Mouse (Mus musculus) ES-E14 (cell line): ENCODE data around the gene Ctps. TPM values are rescaled to one million over a fixed set of nuclear protein-coding genes. Genes with fewer than 3 reads are reported as not detected.

Experiments used
- DNase-seq: peaks from one replicate; pipeline ENCODE4 v3.0.0-alpha.2; 2013; ENCODE audit warnings: low read depth, low spot score
- H3K27ac ChIP-seq: 2 replicates; pipeline ENCODE4 v1.5.1; 2012; ENCODE audit warnings: low read depth, mild to moderate bottlenecking, low read length, moderate library complexity, mixed read lengths; ENCODE audit not compliant: poor library complexity, insufficient read depth, severe bottlenecking
- H3K36me3 ChIP-seq: 2 replicates; pipeline ENCODE4 v1.6.1; 2012; ENCODE audit warnings: mild to moderate bottlenecking, low read length, moderate library complexity, mixed read lengths; ENCODE audit not compliant: control insufficient read depth, poor library complexity, insufficient read depth, severe bottlenecking
- H3K4me1 ChIP-seq, 2 experiments: fragments of 150-350 bp in 1 of 2; sonication (generic) in 1 of 2; 2 replicates each; pipeline ENCODE4 v1.6.1; 2012; ENCODE audit warnings: low read length in 2 of 2, mild to moderate bottlenecking in 1 of 2, mixed read lengths in 1 of 2; ENCODE audit not compliant: control insufficient read depth in 2 of 2, insufficient read depth in 2 of 2, poor library complexity in 1 of 2
- H3K4me3 ChIP-seq, 2 experiments: fragments of 150-350 bp in 1 of 2; sonication (generic) in 1 of 2; 2 replicates each; pipeline ENCODE4 v1.5.1; 2012; ENCODE audit warnings: low read length in 2 of 2, low read depth in 1 of 2, mild to moderate bottlenecking in 1 of 2, mixed read lengths in 1 of 2; ENCODE audit not compliant: insufficient read depth in 1 of 2, poor library complexity in 1 of 2, severe bottlenecking in 1 of 2
- H3K9ac ChIP-seq: 2 replicates; pipeline ENCODE4 v1.6.1; 2012; ENCODE audit warnings: low read depth, mild to moderate bottlenecking, low read length, mixed read lengths; ENCODE audit not compliant: poor library complexity, insufficient read depth, severe bottlenecking
- H3K9me3 ChIP-seq: fragments of 150-350 bp; sonication (generic); 2 replicates; pipeline ENCODE4 v1.6.1; 2012; ENCODE audit warnings: low read depth, mild to moderate bottlenecking, low read length; ENCODE audit not compliant: control insufficient read depth, insufficient read depth
- CHD2 ChIP-seq: IDR thresholded peaks from 2 replicates; pipeline ENCODE4 v1.6.1; 2014; ENCODE audit warnings: mild to moderate bottlenecking, low read depth, low read length, inconsistent platforms
- HCFC1 ChIP-seq: IDR thresholded peaks from 2 replicates; pipeline ENCODE4 v1.6.1; 2012; ENCODE audit warnings: low read length, inconsistent platforms, borderline replicate concordance; ENCODE audit not compliant: insufficient read depth
- MAFK ChIP-seq: IDR thresholded peaks from 2 replicates; pipeline ENCODE4 v1.6.1; 2014; ENCODE audit warnings: mild to moderate bottlenecking, low read depth, low read length, inconsistent platforms; ENCODE audit not compliant: insufficient read depth
- ZC3H11A ChIP-seq: IDR thresholded peaks from 2 replicates; pipeline ENCODE4 v1.6.1; 2012; ENCODE audit warnings: low read depth, mild to moderate bottlenecking, inconsistent platforms, low read length, borderline replicate concordance
- ZNF384 ChIP-seq: IDR thresholded peaks from 2 replicates; pipeline ENCODE4 v1.6.1; 2012; ENCODE audit warnings: low read depth, low read length, inconsistent platforms
- in situ Hi-C, 2 experiments: fragments of 600-800 bp; cut with MboI; formaldehyde crosslinking; loops; one replicate each; pipeline ENCODE4 v1.15.1; 2025; ENCODE audit warnings: low sequenced_read_pairs in 2 of 2, inconsistent platforms in 1 of 2; ENCODE audit not compliant: unreplicated experiment in 2 of 2
- total RNA-seq: library from RNA; depleted of rRNA; stranded (reverse); fragments of 300-350 nt; gene quantifications from 2 replicates; pipeline ENCODE4 v1.2.3, GENCODE M21; 2012; rRNA removed

Ctps gene
- total RNA-seq, 1 experiment = 85.6 TPM

DNA sequence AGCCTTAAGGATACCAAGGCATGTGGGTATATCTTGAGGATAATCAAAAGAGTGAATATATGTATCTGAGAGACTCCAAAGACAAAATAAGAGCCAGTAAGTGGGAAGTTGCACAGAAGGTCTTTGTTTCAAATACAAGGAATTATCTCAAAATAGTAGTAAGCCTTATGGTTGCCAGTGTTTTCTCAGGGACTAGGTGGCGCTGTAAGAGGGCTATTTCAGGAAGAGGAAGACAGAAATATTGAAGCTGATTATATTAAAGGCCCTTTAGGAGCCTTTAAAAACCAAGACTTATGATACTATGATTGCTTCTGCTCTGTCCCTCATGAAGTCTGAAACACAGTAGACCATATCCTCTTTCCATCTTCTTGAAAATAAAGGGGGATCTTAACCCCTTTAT, 63.1 kb downstream of the Ctps start:
- H3K4me3 ChIP-seq = no peak overlapping the region
- no peaks in the 10 kb centered on the region for H3K9me3 ChIP-seq
- TF ChIP-seq MAFK (no peak), CHD2 (no peak), ZNF384 (no peak), ZC3H11A (no peak), HCFC1 (no peak)
- no peak overlapping the region for H3K27ac ChIP-seq
- no peak for DNase-seq
- H3K4me1 ChIP-seq = no peaks in the 10 kb centered on the region
- in situ Hi-C loops = no loop called here
- H3K36me3 ChIP-seq = no peaks in the 10 kb centered on the region
- no peak overlapping the region for H3K9ac ChIP-seq

Other genes with a start within 250 kb of the Ctps start
- 7.7 and 8.6 TPM in 2 replicates for gene Scmh1, start 165.0 kb downstream of the Ctps start, total RNA-seq
- 0.48 TPM in 1 of 2 replicates, not detected in the other for gene Slfnl1, start 38.0 kb downstream of the Ctps start, total RNA-seq
- gene Gm8439, start 18.5 kb upstream of the Ctps start, total RNA-seq = not detected in 2 replicates
- 2.7 and 3.7 TPM in 2 replicates for gene Cited4, start 96.3 kb upstream of the Ctps start, total RNA-seq
- 0.45 and 0.74 TPM in 2 replicates for gene Kcnq4, start 178.3 kb upstream of the Ctps start, total RNA-seq